Mouse (Mus musculus) forebrain, embryonic 15.5 days (tissue): ENCODE data around the gene Pkdrej. TPM values are rescaled to one million over a fixed set of nuclear protein-coding genes. Genes with fewer than 3 reads are reported as not detected.
"Not testable (repeated sequence)": the region's sequence is repeated elsewhere in the genome, so short reads cannot be mapped to it uniquely, and the experiment has no call there.

Experiments used
- ATAC-seq: fragments of 200-750 bp; cut with Nextera tagmentation; replicated peaks from 2 replicates; pipeline ENCODE4 v1.8.0; 2017; ENCODE audit warnings: mild to moderate bottlenecking, moderate TSS enrichment, moderate library complexity
- H3K27ac ChIP-seq: fragments of 300-500 bp; sonication (generic); replicated peaks from 2 replicates; pipeline ENCODE4 v1.5.1; 2015; ENCODE audit warnings: mild to moderate bottlenecking, inconsistent platforms
- H3K27me3 ChIP-seq: fragments of 300-500 bp; sonication (generic); 2 replicates; pipeline ENCODE4 v1.6.1; 2015; ENCODE audit warnings: inconsistent platforms
- H3K36me3 ChIP-seq: fragments of 300-500 bp; sonication (generic); 2 replicates; pipeline ENCODE4 v1.6.1; 2015; ENCODE audit warnings: mild to moderate bottlenecking, inconsistent platforms
- H3K4me1 ChIP-seq: fragments of 300-500 bp; sonication (generic); 2 replicates; pipeline ENCODE4 v1.6.1; 2015; ENCODE audit warnings: inconsistent platforms
- H3K4me2 ChIP-seq: fragments of 300-500 bp; sonication (generic); replicated peaks from 2 replicates; pipeline ENCODE4 v1.6.1; 2015; ENCODE audit warnings: mild to moderate bottlenecking, inconsistent platforms
- H3K4me3 ChIP-seq: fragments of 300-500 bp; sonication (generic); 2 replicates; pipeline ENCODE4 v1.5.1; 2015; ENCODE audit warnings: mild to moderate bottlenecking, inconsistent platforms
- H3K9ac ChIP-seq: fragments of 300-500 bp; sonication (generic); replicated peaks from 2 replicates; pipeline ENCODE4 v1.6.1; 2015; ENCODE audit warnings: mild to moderate bottlenecking, inconsistent platforms
- H3K9me3 ChIP-seq: fragments of 300-500 bp; sonication (generic); 2 replicates; pipeline ENCODE4 v1.6.1; 2016; ENCODE audit warnings: inconsistent platforms
- WGBS: fragments of 180-500 bp; shearing (Covaris S2); methylation state at CpG from one replicate; pipeline ENCODE4 v1.1.7; 2015; ENCODE audit warnings: mixed read lengths; 5-methylcytosine and 5-hydroxymethylcytosine counted together
- polyA plus RNA-seq: library from polyadenylated mRNA; unstranded; fragments of >200 nt; fragmentation: Nextera tagmentation; extraction: Ambion mirVana; gene quantifications from 2 replicates; pipeline ENCODE4 v1.2.1, GENCODE M21; 2015

The Pkdrej gene
- polyA plus RNA-seq, 1 experiment from 2014 or later = 0.04 TPM

GRCm38 (mm10) chr15:85783146-85783545 is 38.4 kb downstream of the Pkdrej start:
- 86% methylated on average over 4 of the region's 4 CpGs for WGBS
- no peaks in the 10 kb centered on the region for H3K27me3 ChIP-seq
- no peaks in the 10 kb centered on the region for H3K36me3 ChIP-seq
- no peak overlapping the region for H3K4me2 ChIP-seq
- H3K4me1 ChIP-seq = no peaks in the 10 kb centered on the region
- no peaks in the 10 kb centered on the region for H3K9me3 ChIP-seq
- H3K9ac ChIP-seq = no peak overlapping the region
- H3K4me3 ChIP-seq = no peak overlapping the region
- ATAC-seq = no peak
- H3K27ac ChIP-seq = no peak overlapping the region

- WGBS = 84% methylated on average over 6 of the region's 6 CpGs
- H3K27me3 ChIP-seq, H3K9ac ChIP-seq, H3K4me2 ChIP-seq, H3K9me3 ChIP-seq, H3K4me3 ChIP-seq, H3K27ac ChIP-seq, ATAC-seq, H3K36me3 ChIP-seq, H3K4me1 ChIP-seq: not testable (repeated sequence)
Measured at GRCm38 (mm10) chr15:85778891-85779290, 42.6 kb downstream of the Pkdrej start.

GRCm38 (mm10) chr15:85776771-85777170 is 44.8 kb downstream of the Pkdrej start:
- Histone ChIP-seq H3K4me2 (no peak overlapping the region), H3K4me1 (no peaks in the 10 kb centered on the region), H3K4me3 (no peak overlapping the region), H3K27me3 (no peaks in the 10 kb centered on the region), H3K9ac (no peak overlapping the region), H3K9me3 (no peaks in the 10 kb centered on the region), H3K36me3 (no peaks in the 10 kb centered on the region), H3K27ac (no peak overlapping the region)
- no peak for ATAC-seq
- WGBS = 67% methylated on average over 5 of the region's 5 CpGs

GRCm38 (mm10) chr15:85776241-85776640 is 45.3 kb downstream of the Pkdrej start:
- H3K9ac ChIP-seq = no peak overlapping the region
- H3K4me1 ChIP-seq = no peaks in the 10 kb centered on the region
- ATAC-seq = no peak
- no peak overlapping the region for H3K4me3 ChIP-seq
- no peak overlapping the region for H3K27ac ChIP-seq
- H3K4me2 ChIP-seq = no peak overlapping the region
- no peaks in the 10 kb centered on the region for H3K36me3 ChIP-seq
- 78% methylated on average over 2 of the region's 2 CpGs for WGBS
- H3K27me3 ChIP-seq = no peaks in the 10 kb centered on the region
- no peaks in the 10 kb centered on the region for H3K9me3 ChIP-seq

DNA sequence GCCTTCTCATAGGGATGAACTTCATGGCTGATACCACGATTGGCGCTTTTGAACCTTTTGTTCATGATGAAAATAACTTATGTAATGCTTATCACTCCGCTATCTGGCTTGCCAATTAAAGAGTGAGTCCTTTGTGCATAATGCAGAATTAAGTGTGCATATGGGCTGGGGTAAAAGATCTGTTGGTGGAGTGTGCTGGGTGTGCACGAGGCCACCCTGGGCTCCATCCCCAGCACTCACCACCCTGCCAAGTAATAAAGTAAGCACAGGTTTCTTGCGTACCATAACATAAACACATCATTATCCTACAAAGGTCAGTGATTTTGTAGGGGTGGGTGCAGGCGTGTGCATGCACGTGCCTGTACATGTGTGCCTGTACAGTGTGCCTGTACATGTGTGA is 46.5 kb downstream of the Pkdrej start:
- no peak overlapping the region for H3K27ac ChIP-seq
- H3K4me1 ChIP-seq = no peaks in the 10 kb centered on the region
- ATAC-seq = no peak
- no peaks in the 10 kb centered on the region for H3K27me3 ChIP-seq
- no peaks in the 10 kb centered on the region for H3K9me3 ChIP-seq
- no peak overlapping the region for H3K9ac ChIP-seq
- WGBS = 83% methylated on average over 7 of the region's 7 CpGs
- no peak overlapping the region for H3K4me3 ChIP-seq
- H3K36me3 ChIP-seq = no peaks in the 10 kb centered on the region
- no peak overlapping the region for H3K4me2 ChIP-seq

DNA sequence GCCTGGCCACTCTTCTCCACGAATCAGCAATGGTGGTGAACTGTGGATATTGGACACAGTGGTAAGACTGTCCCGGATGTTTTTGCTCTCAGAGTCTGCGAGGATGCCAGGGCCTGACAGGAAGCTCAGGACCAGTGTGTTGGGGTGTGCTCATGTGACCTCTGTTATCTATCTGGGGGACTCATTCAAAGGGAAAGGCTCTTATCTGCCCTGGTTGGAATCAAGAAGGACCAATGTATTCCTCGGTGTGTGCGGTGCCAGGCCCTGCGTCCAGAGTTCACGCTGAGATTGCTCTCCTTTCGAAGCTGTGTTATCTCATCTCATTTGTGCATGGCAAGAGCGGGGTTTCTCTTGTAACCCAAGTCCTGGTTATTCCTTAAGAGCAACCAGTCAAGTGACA is 47.1 kb downstream of the Pkdrej start:
- no peak overlapping the region for H3K9ac ChIP-seq
- no peaks in the 10 kb centered on the region for H3K27me3 ChIP-seq
- H3K4me1 ChIP-seq = no peaks in the 10 kb centered on the region
- H3K27ac ChIP-seq = no peak overlapping the region
- WGBS = 89% methylated on average over 9 of the region's 9 CpGs
- H3K4me2 ChIP-seq = no peak overlapping the region
- H3K9me3 ChIP-seq = no peaks in the 10 kb centered on the region
- no peak overlapping the region for H3K4me3 ChIP-seq
- H3K36me3 ChIP-seq = no peaks in the 10 kb centered on the region
- ATAC-seq = no peak

- Histone ChIP-seq H3K9ac (no peak overlapping the region), H3K36me3 (no peaks in the 10 kb centered on the region), H3K27me3 (no peaks in the 10 kb centered on the region), H3K4me3 (no peak overlapping the region), H3K9me3 (no peaks in the 10 kb centered on the region), H3K4me1 (no peaks in the 10 kb centered on the region), H3K27ac (no peak overlapping the region), H3K4me2 (no peak overlapping the region)
- ATAC-seq = no peak
- WGBS = 86% methylated on average over 11 of the region's 11 CpGs
Measured at GRCm38 (mm10) chr15:85772146-85772740, 49.3 kb downstream of the Pkdrej start.

DNA sequence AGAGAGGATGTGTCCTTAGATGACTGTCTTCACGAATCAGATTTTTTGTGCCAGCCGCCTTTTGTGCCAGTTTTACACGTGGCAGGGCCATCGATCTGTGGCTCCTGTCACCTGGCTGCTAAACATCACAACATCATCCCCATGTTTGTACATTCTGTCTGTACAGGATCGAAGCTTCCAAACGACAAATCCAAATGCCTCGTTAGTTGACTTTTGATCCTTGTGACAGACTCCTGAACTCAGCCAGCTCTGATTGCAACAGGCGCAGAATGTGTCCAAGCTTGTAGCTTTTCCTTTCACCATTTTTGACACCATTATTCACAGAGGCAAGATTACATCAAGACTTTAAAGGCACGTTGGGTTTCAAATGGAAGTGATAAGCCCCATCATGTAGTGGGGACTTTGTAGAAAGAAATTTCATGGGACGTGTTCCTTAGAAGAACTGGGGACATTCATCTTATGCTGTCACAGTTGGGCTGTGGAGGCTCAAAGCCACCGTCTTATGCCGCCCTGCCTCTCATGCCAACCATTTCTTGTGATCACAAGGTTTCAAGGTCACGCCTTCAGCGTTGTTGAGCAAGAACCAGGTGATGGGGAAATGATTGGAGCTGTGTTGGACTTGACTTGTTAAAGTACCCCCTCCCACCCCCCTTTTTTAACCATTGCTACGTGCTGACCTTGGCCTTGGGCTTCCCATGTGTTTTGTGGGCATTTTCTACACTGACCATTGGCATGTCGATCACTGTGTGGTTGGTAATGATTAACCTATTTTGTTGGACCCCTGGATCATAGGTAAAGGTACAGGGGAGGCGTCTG is 50.0 kb downstream of the Pkdrej start:
- Histone ChIP-seq H3K27me3 (no peaks in the 10 kb centered on the region), H3K36me3 (no peaks in the 10 kb centered on the region), H3K4me2 (no peak overlapping the region), H3K27ac (no peak overlapping the region), H3K4me3 (no peak overlapping the region), H3K4me1 (no peaks in the 10 kb centered on the region), H3K9ac (no peak overlapping the region), H3K9me3 (no peaks in the 10 kb centered on the region)
- WGBS = 88% methylated on average over 17 of the region's 17 CpGs
- no peak for ATAC-seq

DNA sequence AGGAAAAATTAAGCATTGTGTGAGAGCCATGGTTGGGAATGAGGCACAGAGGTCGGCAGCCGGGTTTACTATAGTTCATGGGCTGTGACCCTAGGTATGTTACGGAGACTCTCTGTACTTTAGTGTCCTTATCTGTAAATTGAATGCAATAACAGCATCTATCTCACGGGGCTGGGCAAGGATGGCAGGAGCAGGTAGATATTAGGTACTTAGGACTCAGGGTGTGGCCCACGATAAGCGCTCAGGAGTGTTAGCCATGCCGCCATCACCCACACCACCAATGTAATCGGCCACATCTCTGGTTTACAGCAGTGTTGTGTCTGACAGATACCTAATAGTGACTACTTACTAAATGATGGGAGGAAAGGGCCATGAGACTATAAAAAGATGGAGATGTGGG is 52.5 kb downstream of the Pkdrej start:
- Histone ChIP-seq H3K27ac (no peak overlapping the region), H3K9me3 (no peaks in the 10 kb centered on the region), H3K9ac (no peak overlapping the region), H3K4me2 (no peak overlapping the region), H3K27me3 (no peaks in the 10 kb centered on the region), H3K36me3 (no peaks in the 10 kb centered on the region), H3K4me3 (no peak overlapping the region), H3K4me1 (no peaks in the 10 kb centered on the region)
- 95% methylated on average over 8 of the region's 8 CpGs for whole genome bisulfite sequencing
- no peak for ATAC-seq

DNA sequence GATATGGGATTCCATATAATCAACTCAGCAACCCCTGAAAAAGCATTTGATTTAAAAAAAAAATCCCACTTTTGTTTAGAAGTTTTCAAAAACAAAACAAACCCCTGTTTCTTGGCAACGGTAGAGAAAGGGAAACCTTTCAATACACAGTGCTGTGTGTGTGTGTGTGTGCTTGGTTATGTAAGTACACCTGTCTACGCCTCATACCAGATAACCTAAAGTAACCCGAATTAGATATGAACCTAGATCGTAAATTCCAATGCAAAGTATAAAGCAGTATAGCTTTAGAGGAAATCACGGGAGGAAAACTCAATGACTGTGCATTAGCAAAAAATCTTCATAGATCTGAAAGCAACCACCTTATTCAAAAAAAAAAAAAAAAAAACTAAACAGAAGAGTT is 54.9 kb downstream of the Pkdrej start:
- ATAC-seq = no peak
- H3K9ac ChIP-seq = no peak overlapping the region
- H3K27ac ChIP-seq = no peak overlapping the region
- no peaks in the 10 kb centered on the region for H3K27me3 ChIP-seq
- WGBS = 91% methylated on average over 5 of the region's 5 CpGs
- H3K4me3 ChIP-seq = no peak overlapping the region
- no peak overlapping the region for H3K4me2 ChIP-seq
- H3K36me3 ChIP-seq = no peaks in the 10 kb centered on the region
- no peaks in the 10 kb centered on the region for H3K4me1 ChIP-seq
- no peaks in the 10 kb centered on the region for H3K9me3 ChIP-seq

GRCm38 (mm10) chr15:85765022-85765421 is 56.5 kb downstream of the Pkdrej start:
- WGBS = 52% methylated on average over 3 of the region's 3 CpGs
- H3K4me1 ChIP-seq = no peaks in the 10 kb centered on the region
- no peak overlapping the region for H3K4me3 ChIP-seq
- no peak for ATAC-seq
- H3K27ac ChIP-seq = no peak overlapping the region
- no peaks in the 10 kb centered on the region for H3K36me3 ChIP-seq
- no peaks in the 10 kb centered on the region for H3K27me3 ChIP-seq
- H3K9me3 ChIP-seq = no peaks in the 10 kb centered on the region
- H3K4me2 ChIP-seq = no peak overlapping the region
- H3K9ac ChIP-seq = no peak overlapping the region
